14 mouse cellular contexts compared by ENCODE assay signal in the genomic region with DNA sequence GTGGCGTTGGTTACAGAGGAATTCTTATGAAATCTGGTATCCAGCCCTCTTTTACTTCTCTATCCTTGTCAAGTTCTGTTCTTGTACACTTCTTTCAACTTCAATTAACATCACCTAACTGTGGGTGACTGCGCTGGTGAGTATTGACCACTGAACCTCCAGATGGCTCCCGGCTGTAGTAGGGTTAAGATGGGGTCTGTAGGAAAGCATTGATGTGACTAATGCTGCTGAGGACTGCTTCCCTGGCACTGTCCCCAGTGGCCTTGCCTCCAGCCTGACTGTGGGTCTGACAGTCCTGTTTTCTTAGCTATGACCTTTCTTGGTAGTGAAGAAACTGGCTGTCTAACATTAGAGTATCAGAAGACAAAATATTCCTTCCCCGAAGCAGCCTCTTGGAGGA. TPM values are rescaled to one million over a fixed set of nuclear protein-coding genes. Genes with fewer than 3 reads are reported as not detected.
DNase-seq lines count a peak whose midpoint lies in the region; ATAC-seq and TF ChIP-seq lines count a peak whose summit lies in the region.
"Had no signal": no experiment of that assay in that cellular context is flagged by ENCODE, and none has a peak within 500 bp of the region (broad histone marks: within the 10 kb centered on the region; RNA-seq: fewer than 3 reads in every experiment).

No protein-coding gene starts in this region.

- intact Hi-C loops in heart, adult 2 months (cut with DNase I): no loop called here

- H3K9ac ChIP-seq in heart, adult 2 months (ENCODE audit: low read depth, low read length): no peak overlapping the region
- H3K9ac ChIP-seq in lung, embryonic 16.5 days (ENCODE audit: low read length): no peak overlapping the region
- no peak overlapping the region for H3K9ac ChIP-seq in hindbrain, embryonic 13.5 days

- peak overlapping the region; percentile 57 for H3K27ac ChIP-seq in heart, adult 2 months
- 0 out of 2 replicates have a peak overlapping the region, but pooled peaks have one; percentile 46 for H3K27ac ChIP-seq in lung, embryonic 16.5 days (ENCODE audit: low read length)
- H3K27ac ChIP-seq in limb, embryonic 10.5 days: no peak overlapping the region
- H3K27ac ChIP-seq in hindbrain, embryonic 13.5 days: no peak overlapping the region

- H3K4me2 ChIP-seq in lung, embryonic 16.5 days (ENCODE audit: low read depth, low read length): no peak overlapping the region
- no peak overlapping the region for H3K4me2 ChIP-seq in hindbrain, embryonic 13.5 days

- no peaks in the 10 kb centered on the region for H3K79me2 ChIP-seq in heart, adult 2 months (replicated peaks; ENCODE audit: control insufficient read depth, insufficient read depth, low read length)

- TF ChIP-seq EP300 in heart, adult 2 months (IDR thresholded peaks at IDR 0.05; ENCODE audit: insufficient read depth, low read depth, low read length): no peak

- H3K4me1 ChIP-seq in heart, adult 2 months (ENCODE audit: control insufficient read depth, insufficient read depth, low read length): peaks cover 3% of the 10 kb centered on the region
- 0 out of 2 replicates have a peak, but pooled peaks cover 2% of the 10 kb centered on the region for H3K4me1 ChIP-seq in lung, embryonic 16.5 days (replicated peaks; ENCODE audit: control insufficient read depth, insufficient read depth, low read length)
- no peaks in the 10 kb centered on the region for H3K4me1 ChIP-seq in limb, embryonic 10.5 days
- H3K4me1 ChIP-seq in hindbrain, embryonic 13.5 days (replicated peaks): peaks cover 16% of the 10 kb centered on the region

- H3K27me3 ChIP-seq in heart, adult 2 months (ENCODE audit: control insufficient read depth, insufficient read depth, low read length): no peaks in the 10 kb centered on the region
- no peaks in the 10 kb centered on the region for H3K27me3 ChIP-seq in lung, embryonic 16.5 days (ENCODE audit: control insufficient read depth, insufficient read depth, low read depth, low read length)
- no peaks in the 10 kb centered on the region for H3K27me3 ChIP-seq in limb, embryonic 10.5 days (ENCODE audit: low read depth, poor library complexity, severe bottlenecking)
- H3K27me3 ChIP-seq in hindbrain, embryonic 13.5 days: no peaks in the 10 kb centered on the region

- 61% methylated on average over 4 of the region's 4 CpGs for WGBS in heart, adult 2 months
- WGBS in lung, embryonic 16.5 days: 61% methylated on average over 4 of the region's 4 CpGs
- WGBS in limb, embryonic 10.5 days: 92% methylated on average over 4 of the region's 4 CpGs
- WGBS in hindbrain, embryonic 13.5 days: 85% methylated on average over 4 of the region's 4 CpGs

- DNase-seq in heart, adult 18-20 months: peak; percentile 49 to 66
- no peak for DNase-seq in heart, adult 8-10 months (ENCODE audit: low spot score)
- peak; percentile 83 to 91 for DNase-seq in adrenal gland, adult (ENCODE audit: inconsistent age in 2 of 2, low spot score in 1 of 2)
- DNase-seq in heart, adult 2 months: peak; percentile 51 to 62
- DNase-seq in embryo, embryonic 10 days (ENCODE audit: low spot score): no peak
- no peak for DNase-seq in limb, embryonic 10.5 days (ENCODE audit: low spot score)
- DNase-seq: embryo, embryonic 11 days had no signal

- peak; percentile 29 for TF ChIP-seq CTCF in heart, adult 2 months (IDR thresholded peaks at IDR 0.05)

- ATAC-seq in lung, embryonic 16.5 days (ENCODE audit: low read depth): peak; percentile 75
- no peak for ATAC-seq in hindbrain, embryonic 13.5 days (ENCODE audit: low FRiP score)

- no peak for TF ChIP-seq POLR2A in heart, adult 2 months (IDR thresholded peaks at IDR 0.05; ENCODE audit: insufficient read depth, low read depth, low read length)

- H3K4me3 ChIP-seq in heart, adult 2 months: no peak overlapping the region
- H3K4me3 ChIP-seq in lung, embryonic 16.5 days (ENCODE audit: low read length): no peak overlapping the region
- no peak overlapping the region for H3K4me3 ChIP-seq in limb, embryonic 10.5 days
- H3K4me3 ChIP-seq in hindbrain, embryonic 13.5 days: no peak overlapping the region

- no peaks in the 10 kb centered on the region for H3K9me3 ChIP-seq in lung, embryonic 16.5 days (ENCODE audit: control insufficient read depth, low read length)
- H3K9me3 ChIP-seq in limb, embryonic 10.5 days (replicated peaks): no peaks in the 10 kb centered on the region
- H3K9me3 ChIP-seq in hindbrain, embryonic 13.5 days: no peaks in the 10 kb centered on the region

- H3K36me3 ChIP-seq in heart, adult 2 months (ENCODE audit: control insufficient read depth, insufficient read depth, low read length): peaks cover 23% of the 10 kb centered on the region
- peaks cover 4% of the 10 kb centered on the region; the same call in 1 of the 2 replicates for H3K36me3 ChIP-seq in lung, embryonic 16.5 days (ENCODE audit: control insufficient read depth, insufficient read depth, low read length)
- H3K36me3 ChIP-seq in limb, embryonic 10.5 days: peaks cover 8% of the 10 kb centered on the region
- H3K36me3 ChIP-seq in hindbrain, embryonic 13.5 days: peaks cover 12% of the 10 kb centered on the region

RNA-seq across cellular contexts. Expression of a gene that starts 38.4 kb away (rescaled TPM):
- not detected for total RNA-seq in heart, adult 18-20 months (2021)
- not detected for total RNA-seq in heart, adult 8-10 months (2022)
- not detected for total RNA-seq in heart, adult 2 months (2021)
- polyA plus RNA-seq in heart, adult 2 months (2012; rRNA removed): not detected in 2 replicates
- not detected in 2 replicates for polyA plus RNA-seq in lung, embryonic 16.5 days (2015; fragmentation: Nextera tagmentation; extraction: Ambion mirVana)
- polyA plus RNA-seq in limb, embryonic 10.5 days (2016; fragmentation: Nextera tagmentation; extraction: Ambion mirVana): not detected in 2 replicates
- polyA plus RNA-seq in hindbrain, embryonic 13.5 days (2015; fragmentation: Nextera tagmentation; extraction: Ambion mirVana): not detected in 2 replicates
- total RNA-seq: adrenal gland, postnatal 4 days; gastrocnemius, adult 8-10 months; layer of hippocampus, postnatal 25 days; megakaryocyte progenitor cell, adult 5-6 weeks had no signal
- polyA plus RNA-seq: neural tube, embryonic 14.5 days had no signal

Comparison
In these comparisons a context has a peak if more than half of its experiments do, and no peak if none do; other contexts are left out.
1. DNase-seq: peak in heart, adult 18-20 months (2 of 2), adrenal gland, adult (2 of 2) and heart, adult 2 months (2 of 2); none in heart, adult 8-10 months (single experiment), embryo, embryonic 10 days (single experiment) and limb, embryonic 10.5 days (single experiment).
2. H3K27ac ChIP-seq: peak in heart, adult 2 months (single experiment) and lung, embryonic 16.5 days (single experiment); none in limb, embryonic 10.5 days (single experiment) and hindbrain, embryonic 13.5 days (single experiment).